Mouse (Mus musculus): ENCODE data around the gene E330021D16Rik. TPM values are rescaled to one million over a fixed set of nuclear protein-coding genes. Genes with fewer than 3 reads are reported as not detected.
"Not testable (repeated sequence)": the region's sequence is repeated elsewhere in the genome, so short reads cannot be mapped to it uniquely, and the experiment has no call there.

Gene E330021D16Rik
- total RNA-seq (2022), result not detected

DNA sequence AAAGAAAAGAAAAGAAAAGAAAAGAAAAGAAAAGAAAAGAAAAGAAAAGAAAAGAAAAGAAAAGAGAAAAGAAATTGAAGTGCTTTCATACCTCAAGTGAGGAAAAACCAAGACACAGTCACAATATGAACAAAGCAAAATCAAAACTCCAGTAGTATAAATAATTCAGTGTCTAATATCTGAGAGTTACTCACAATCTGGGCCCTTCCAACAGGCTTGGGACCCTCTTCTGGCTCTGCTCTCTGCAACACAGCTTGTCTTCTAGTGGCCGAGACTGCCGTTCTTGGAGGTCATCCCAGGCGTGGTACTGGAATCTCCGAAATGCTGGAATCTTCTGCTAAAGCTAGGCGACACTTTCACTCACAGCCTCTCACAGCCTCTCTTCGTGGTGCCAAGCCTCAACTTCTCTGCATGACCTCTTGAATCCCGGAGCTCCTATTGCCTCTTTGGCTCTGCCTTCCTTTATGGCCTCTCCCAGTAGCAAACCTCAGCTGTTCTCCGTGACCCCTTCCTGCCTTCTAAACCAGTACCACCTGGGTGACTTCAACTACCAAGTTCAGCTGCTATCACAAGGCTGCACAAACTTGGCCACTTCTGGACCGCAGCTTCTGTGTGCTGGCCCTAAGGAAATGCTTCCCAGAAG, at the start of gene E330021D16Rik:
Gene E330021D16Rik, minus strand, starts transcription at position 437 of the 643 bp plus-strand sequence.
- DNase-seq (ENCODE audit: low spot score in 2 of 2), result no peak

- DNase-seq (ENCODE audit: low spot score in 2 of 2), result no peak
Measured at GRCm38 (mm10) chr6:136465021-136465420, 49.7 kb upstream of the E330021D16Rik start.

DNA sequence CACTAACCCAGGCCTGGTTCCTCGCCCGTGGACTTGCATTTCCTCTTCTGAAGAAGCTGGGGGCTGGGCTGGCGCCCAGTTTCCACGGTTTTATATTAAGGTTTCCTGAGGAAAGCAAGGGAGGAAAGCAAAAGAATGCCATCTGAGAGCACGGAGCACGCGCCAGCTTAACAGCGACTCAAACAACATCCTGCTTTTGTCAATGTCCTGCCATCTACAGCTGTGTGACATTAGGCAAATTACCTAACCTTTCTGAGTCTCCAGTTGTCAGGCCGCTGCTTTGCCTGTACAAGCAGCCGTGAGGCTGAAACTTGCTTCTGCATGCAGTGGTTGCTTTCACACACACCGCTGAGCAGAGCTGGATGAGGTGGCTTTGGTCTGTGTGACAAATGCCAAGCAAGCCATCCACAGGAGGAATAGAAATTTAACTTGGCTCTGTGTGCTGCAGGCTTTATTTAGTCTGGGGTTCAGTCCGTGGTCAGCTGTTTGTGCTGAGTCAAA, 48.8 kb upstream of the E330021D16Rik start:
- no peak for DNase-seq (ENCODE audit: low spot score in 2 of 2)

- DNase-seq (ENCODE audit: low spot score in 2 of 2), result no peak
Measured at GRCm38 (mm10) chr6:136463491-136463890, 48.1 kb upstream of the E330021D16Rik start.

DNA sequence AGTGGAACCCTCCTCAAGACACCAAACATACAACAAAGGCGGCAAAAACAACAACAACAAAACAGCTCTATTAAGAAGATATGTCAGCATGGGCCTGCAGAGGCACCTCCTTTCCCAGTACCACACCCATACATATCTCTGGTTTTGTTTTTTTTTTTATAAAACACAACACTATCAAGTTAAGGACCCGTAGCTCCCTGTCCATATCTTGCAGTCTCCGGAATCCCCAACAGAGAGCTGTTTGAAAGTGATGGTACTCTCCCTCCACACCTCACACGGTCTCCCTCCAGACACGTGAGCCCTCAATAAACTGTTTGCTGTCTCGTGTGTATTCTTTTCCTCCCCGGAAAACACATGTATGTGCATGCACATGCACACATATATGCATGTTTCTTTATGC, 43.8 kb upstream of the E330021D16Rik start:
- DNase-seq (ENCODE audit: low spot score in 2 of 2), result no peak

GRCm38 (mm10) chr6:136456302-136456701, 40.9 kb upstream of the E330021D16Rik start:
- no peak for DNase-seq (ENCODE audit: low spot score in 2 of 2)

DNA sequence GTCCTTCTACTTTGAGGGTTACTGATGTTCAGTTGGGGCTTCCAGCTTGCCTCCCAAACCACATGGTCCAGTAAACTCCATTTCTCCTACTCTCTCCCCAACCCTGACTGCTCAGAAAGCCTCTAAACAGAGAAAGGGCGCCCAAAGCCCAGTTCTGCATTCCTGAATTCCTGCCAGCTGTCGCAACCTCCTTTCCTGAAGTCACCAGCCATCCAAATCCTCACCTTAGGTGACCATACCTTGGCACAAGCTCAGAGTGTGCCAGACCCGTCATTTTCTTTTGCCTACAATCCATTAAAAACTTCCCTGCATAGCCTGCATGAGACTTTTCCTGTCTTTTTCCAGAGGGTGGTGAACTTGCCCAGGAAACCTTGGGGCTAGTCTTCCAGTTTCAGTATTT, 40.3 kb upstream of the E330021D16Rik start:
- DNase-seq (ENCODE audit: low spot score in 2 of 2), result no peak

DNA sequence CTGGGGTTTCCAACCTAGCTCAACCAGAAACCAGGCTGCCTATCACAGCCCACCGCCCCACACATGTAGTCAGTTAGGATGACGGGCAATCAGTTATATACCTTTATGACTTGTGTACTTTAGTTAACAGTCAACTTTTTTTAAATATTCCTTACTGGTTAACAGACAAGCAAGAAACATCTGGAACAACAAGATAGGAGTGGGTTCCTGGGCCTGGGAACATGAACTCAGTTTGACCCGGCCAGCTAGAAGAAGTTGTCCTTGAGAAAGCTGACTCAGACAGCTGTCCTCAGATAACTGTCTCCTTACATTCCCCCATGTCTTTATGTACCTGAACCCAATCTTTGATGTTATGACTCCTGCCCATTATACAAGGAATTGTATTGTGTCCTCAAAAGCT, 37.3 kb upstream of the E330021D16Rik start:
- no peak for DNase-seq (ENCODE audit: low spot score in 2 of 2)

- no peak for DNase-seq (ENCODE audit: low spot score in 2 of 2)
Measured at GRCm38 (mm10) chr6:136450863-136451262, 35.5 kb upstream of the E330021D16Rik start.

DNA sequence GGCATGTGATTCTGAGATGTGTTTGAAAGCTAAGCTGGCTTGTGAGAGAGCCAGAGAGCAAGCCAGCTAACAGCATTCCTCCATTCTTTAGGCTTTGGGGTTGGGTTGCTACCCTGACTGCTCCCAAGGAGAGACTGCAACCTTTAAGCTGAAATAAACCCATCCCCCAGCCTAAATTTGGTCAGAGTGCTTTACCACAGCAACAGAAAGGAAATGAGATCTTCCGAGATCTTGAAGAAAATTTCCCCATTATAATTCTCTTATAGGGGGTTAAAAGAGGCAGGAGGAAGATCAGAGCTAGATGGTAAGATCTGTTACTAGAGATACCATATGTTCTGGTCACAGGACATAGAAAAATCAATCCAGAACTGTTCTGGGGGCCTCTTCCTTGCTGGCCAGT, 34.6 kb upstream of the E330021D16Rik start:
- no peak for DNase-seq (ENCODE audit: low spot score in 2 of 2)

- no peak for DNase-seq (ENCODE audit: low spot score in 2 of 2)
Measured at GRCm38 (mm10) chr6:136449270-136449692, 33.9 kb upstream of the E330021D16Rik start.

- not testable (repeated sequence) for DNase-seq (ENCODE audit: low spot score in 2 of 2)
Measured at GRCm38 (mm10) chr6:136439205-136439604, 23.8 kb upstream of the E330021D16Rik start.

GRCm38 (mm10) chr6:136436151-136436550, 20.8 kb upstream of the E330021D16Rik start:
- not testable (repeated sequence) for DNase-seq (ENCODE audit: low spot score in 2 of 2)

- no peak for DNase-seq (ENCODE audit: low spot score in 2 of 2)
Measured at GRCm38 (mm10) chr6:136433573-136433972, 18.2 kb upstream of the E330021D16Rik start.

DNA sequence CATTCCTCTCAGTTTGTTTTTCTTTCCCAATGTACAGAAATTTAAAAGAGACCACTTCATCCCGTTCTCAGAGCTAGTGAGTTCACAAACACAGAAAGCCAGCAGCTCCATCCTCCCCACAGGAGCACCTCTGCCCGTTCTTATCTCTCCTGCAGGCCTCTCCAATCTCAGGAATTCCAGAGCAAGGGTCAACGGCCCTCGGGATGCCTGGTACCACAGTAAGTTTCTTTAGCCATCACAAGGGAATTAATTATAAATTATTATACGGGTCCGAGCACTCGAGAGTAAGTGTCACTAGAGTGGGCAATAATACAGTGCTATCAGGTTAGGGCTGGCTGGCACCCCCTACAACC, 16.5 kb upstream of the E330021D16Rik start:
- no peak for DNase-seq (ENCODE audit: low spot score in 2 of 2)

DNA sequence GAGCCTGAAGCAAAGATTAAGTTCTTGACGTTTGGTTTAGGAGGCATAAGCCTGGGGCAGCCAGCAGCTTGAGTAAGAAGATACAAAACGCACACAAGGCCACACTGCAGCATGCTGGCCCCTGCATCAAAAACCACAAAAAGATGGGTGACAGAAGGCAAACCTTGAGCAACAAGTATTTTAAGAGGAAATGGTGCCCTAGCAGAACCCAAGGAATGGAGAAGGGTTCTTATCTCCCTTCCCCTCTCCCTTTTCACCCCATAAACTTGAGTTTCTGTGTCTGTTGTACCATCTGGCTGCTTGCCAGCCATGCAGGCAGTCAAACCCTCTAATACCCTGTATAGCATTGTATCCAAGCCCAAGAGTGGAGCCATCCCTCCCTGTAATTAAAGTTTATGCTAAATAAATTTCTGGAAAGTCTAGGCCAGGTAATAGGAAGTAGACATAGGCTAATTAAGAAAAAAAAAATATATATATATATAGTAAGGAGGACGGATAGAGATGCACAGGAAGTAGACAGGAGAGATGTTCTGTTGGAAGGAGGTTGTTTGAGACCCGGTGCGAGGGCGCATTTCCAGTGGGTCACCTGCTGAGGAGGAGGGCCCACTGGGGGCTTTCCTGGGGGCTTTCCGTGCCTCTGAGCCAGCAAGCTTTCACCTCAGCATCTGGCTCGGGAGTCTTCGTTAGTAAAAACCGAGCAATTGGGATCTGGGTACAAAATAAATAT, 16.0 kb upstream of the E330021D16Rik start:
- no peak for DNase-seq (ENCODE audit: low spot score in 2 of 2)

- DNase-seq (ENCODE audit: low spot score in 2 of 2), result no peak
Measured at GRCm38 (mm10) chr6:136429441-136429840, 14.1 kb upstream of the E330021D16Rik start.

- DNase-seq (ENCODE audit: low spot score in 2 of 2), result no peak
Measured at GRCm38 (mm10) chr6:136428412-136428811, 13.0 kb upstream of the E330021D16Rik start.

DNA sequence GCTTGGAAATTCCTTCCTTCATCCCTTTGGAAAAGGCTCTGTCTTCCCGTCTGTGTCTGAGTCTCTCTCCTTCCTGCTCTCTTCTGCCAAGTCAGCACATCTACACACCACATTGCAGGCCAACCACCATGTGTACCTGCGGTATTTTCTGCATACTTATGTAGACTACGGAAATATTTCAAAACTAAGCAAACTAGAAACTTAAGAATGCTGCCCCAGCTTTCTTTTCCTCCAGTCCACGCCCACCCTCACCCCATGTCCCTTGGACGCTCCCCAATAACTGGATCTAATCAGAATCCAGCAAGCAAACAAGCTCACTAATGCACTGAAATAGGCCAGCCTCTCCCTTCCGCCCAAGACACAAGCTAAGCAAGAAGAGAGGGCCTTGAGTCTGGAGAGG, 11.9 kb upstream of the E330021D16Rik start:
- DNase-seq (ENCODE audit: low spot score in 2 of 2), result no peak

DNA sequence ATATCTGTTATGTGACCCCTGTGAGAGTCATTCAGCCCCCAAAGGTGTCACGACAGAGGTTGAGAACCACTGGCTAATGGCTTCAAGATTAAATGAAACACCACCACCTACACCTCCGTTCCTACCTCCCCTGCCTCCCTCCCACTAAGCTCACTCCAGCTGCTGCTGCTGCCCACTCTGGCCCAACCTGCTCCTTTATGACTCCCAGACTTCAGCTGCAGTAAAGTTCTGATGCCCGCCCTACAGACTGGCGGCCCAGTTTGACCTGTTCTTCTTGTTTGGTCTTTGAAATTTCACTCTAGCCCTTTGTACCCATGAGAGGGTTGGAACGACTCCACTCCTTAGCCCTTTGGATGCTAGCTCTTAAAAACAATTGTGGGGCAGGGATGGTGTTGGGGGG, 10.6 kb upstream of the E330021D16Rik start:
- DNase-seq (ENCODE audit: low spot score in 2 of 2), result no peak

- DNase-seq (ENCODE audit: low spot score in 2 of 2), result no peak
Measured at GRCm38 (mm10) chr6:136424166-136424565, 8.8 kb upstream of the E330021D16Rik start.

DNA sequence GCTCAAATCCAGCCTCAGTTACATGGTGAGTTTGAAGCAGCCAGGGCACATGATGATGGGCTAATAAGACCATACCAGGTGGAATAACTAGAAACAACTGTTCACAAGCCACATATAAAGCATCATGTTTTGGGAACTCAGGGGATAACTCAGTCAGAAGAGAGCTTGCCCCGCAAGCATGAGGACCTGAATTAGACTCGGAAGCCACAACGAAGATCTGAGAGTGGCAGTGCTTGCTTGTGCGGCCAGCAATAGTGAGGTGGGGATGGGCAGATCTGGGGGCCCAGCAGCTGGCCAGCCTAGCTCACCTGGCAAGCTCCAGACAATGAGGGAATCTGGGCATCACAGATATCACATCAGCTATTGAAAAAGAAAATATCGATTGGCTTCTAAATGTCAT, 7.8 kb upstream of the E330021D16Rik start:
- no peak for DNase-seq (ENCODE audit: low spot score in 2 of 2)

Data from gastrocnemius, adult 8-10 months (tissue).